Mouse (Mus musculus): ENCODE measurements around the gene Slc48a1. TPM values are rescaled to one million over a fixed set of nuclear protein-coding genes. Genes with fewer than 3 reads are reported as not detected.

Slc48a1 gene
- polyA plus RNA-seq, 1 experiment from 2014 or later: 32.1 TPM

GRCm38 (mm10) chr15:97760952-97761351, 17.4 kb upstream of the Slc48a1 start:
- DNase-seq (ENCODE audit: low spot score): no peak
- 0 out of 2 replicates have a peak overlapping the region, but pooled peaks have one; percentile 42 for H3K27ac ChIP-seq
- no peak overlapping the region for H3K4me3 ChIP-seq
- peaks cover 52% of the 10 kb centered on the region for H3K4me1 ChIP-seq
- no peaks in the 10 kb centered on the region for H3K9me3 ChIP-seq
- 61% methylated on average over 5 of the region's 5 CpGs for WGBS
- peaks cover 77% of the 10 kb centered on the region for H3K27me3 ChIP-seq (ENCODE audit: insufficient read depth, poor library complexity, severe bottlenecking)
- peaks cover 17% of the 10 kb centered on the region for H3K36me3 ChIP-seq

GRCm38 (mm10) chr15:97761438-97761837, 16.9 kb upstream of the Slc48a1 start:
- H3K9me3 ChIP-seq: no peaks in the 10 kb centered on the region
- H3K36me3 ChIP-seq: peaks cover 17% of the 10 kb centered on the region
- H3K27me3 ChIP-seq (ENCODE audit: insufficient read depth, poor library complexity, severe bottlenecking): peaks cover 78% of the 10 kb centered on the region
- peak overlapping the region; percentile 42; the same call in 1 of the 2 replicates for H3K27ac ChIP-seq
- H3K4me1 ChIP-seq: peaks cover 52% of the 10 kb centered on the region
- no peak overlapping the region; the same call in 1 of the 2 replicates for H3K4me3 ChIP-seq
- DNase-seq (ENCODE audit: low spot score): no peak
- WGBS: 36% methylated on average over 13 of the region's 13 CpGs

DNA sequence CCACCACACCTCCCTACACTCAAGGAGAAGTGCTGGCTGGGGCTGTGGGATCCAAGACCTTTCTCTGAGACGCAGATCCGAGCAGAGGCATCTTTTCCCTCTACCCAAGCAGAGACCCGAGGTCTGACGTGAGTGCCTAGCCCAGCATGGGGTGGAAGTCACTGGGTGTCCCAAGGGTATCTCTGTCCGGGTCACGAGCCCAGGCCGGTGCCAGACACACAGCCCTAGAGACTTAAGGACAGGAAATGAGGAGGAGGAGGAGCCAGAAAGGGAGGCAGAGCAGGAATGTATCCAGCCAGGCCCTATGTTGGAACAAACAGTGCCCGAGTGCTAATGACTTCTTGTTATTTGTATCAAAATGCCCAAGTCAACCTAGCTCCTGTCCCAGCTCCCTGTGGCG, 15.6 kb upstream of the Slc48a1 start:
- H3K9me3 ChIP-seq: no peaks in the 10 kb centered on the region
- DNase-seq (ENCODE audit: low spot score): no peak
- H3K4me1 ChIP-seq: peaks cover 58% of the 10 kb centered on the region
- H3K27me3 ChIP-seq (ENCODE audit: insufficient read depth, poor library complexity, severe bottlenecking): peaks cover 79% of the 10 kb centered on the region
- H3K36me3 ChIP-seq: peaks cover 9% of the 10 kb centered on the region; the same call in 1 of the 2 replicates
- 56% methylated on average over 9 of the region's 9 CpGs for WGBS
- no peak overlapping the region for H3K4me3 ChIP-seq
- H3K27ac ChIP-seq: peak overlapping the region; percentile 19; the same call in 1 of the 2 replicates

- Histone ChIP-seq H3K4me3 (no peak overlapping the region), H3K36me3 (peaks cover 9% of the 10 kb centered on the region; the same call in 1 of the 2 replicates), H3K27ac (no peak overlapping the region), H3K4me1 (peaks cover 64% of the 10 kb centered on the region), H3K27me3 (ENCODE audit: insufficient read depth, poor library complexity, severe bottlenecking) (peaks cover 77% of the 10 kb centered on the region), H3K9me3 (no peaks in the 10 kb centered on the region)
- no peak for DNase-seq (ENCODE audit: low spot score)
- 58% methylated on average over 9 of the region's 9 CpGs for WGBS
These were observed 14.9 kb upstream of the Slc48a1 start for GRCm38 (mm10) chr15:97763256-97764049.

- no peak for DNase-seq (ENCODE audit: low spot score)
- H3K4me3 ChIP-seq: no peak overlapping the region
- H3K9me3 ChIP-seq: no peaks in the 10 kb centered on the region
- 71% methylated on average over 2 of the region's 2 CpGs for WGBS
- peaks cover 9% of the 10 kb centered on the region; the same call in 1 of the 2 replicates for H3K36me3 ChIP-seq
- H3K4me1 ChIP-seq: peaks cover 67% of the 10 kb centered on the region
- H3K27ac ChIP-seq: peak overlapping the region; percentile 90; the same call in 1 of the 2 replicates
- peaks cover 88% of the 10 kb centered on the region for H3K27me3 ChIP-seq (ENCODE audit: insufficient read depth, poor library complexity, severe bottlenecking)
These were observed 13.8 kb upstream of the Slc48a1 start for GRCm38 (mm10) chr15:97764532-97764931.

DNA sequence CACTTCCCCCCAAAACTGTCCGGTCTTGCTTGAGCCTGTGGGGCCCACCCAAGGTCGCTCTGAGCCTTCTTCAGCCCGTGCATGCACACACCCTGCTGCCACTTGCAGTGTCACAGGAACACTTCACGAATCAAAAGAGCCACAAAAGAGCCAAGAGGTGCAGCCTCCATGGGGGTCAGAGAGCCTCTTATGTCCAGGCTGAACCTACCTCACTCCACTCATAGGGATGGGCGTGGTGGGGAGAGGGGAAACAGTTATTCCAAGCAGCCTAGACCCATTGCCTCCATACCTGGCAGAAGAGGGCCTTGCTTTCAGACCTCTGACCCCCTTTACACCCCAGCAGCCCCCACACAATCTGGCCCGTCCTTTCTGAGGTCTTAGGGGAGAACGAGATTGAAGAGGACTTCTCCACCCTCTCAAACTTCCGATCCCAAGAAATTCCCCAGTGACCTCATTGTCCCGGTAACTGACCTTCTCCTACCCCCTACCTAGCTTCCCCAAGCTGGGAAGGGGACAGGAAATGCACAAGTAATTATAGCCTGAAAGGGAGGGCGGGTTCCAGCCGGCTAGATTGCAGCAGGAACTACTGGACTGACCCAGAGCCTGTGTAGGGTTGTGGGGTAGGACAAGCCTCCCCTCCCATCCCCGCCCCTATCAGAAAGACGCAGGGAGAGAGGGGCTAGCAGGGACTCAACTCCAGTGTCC, 13.1 kb upstream of the Slc48a1 start:
- Histone ChIP-seq H3K4me3 (peak overlapping the region; percentile 34; the same call in 1 of the 2 replicates), H3K27ac (peak overlapping the region; percentile 90; the same call in 1 of the 2 replicates), H3K9me3 (no peaks in the 10 kb centered on the region), H3K27me3 (ENCODE audit: insufficient read depth, poor library complexity, severe bottlenecking) (peaks cover 91% of the 10 kb centered on the region), H3K36me3 (peaks cover 4% of the 10 kb centered on the region; the same call in 1 of the 2 replicates), H3K4me1 (peaks cover 67% of the 10 kb centered on the region)
- DNase-seq (ENCODE audit: low spot score): no peak
- 41% methylated on average over 13 of the region's 13 CpGs for WGBS

GRCm38 (mm10) chr15:97766194-97766593, 12.1 kb upstream of the Slc48a1 start:
- peaks cover 64% of the 10 kb centered on the region for H3K4me1 ChIP-seq
- no peaks in the 10 kb centered on the region for H3K9me3 ChIP-seq
- H3K36me3 ChIP-seq: no peaks in the 10 kb centered on the region
- peaks cover 91% of the 10 kb centered on the region for H3K27me3 ChIP-seq (ENCODE audit: insufficient read depth, poor library complexity, severe bottlenecking)
- WGBS: 27% methylated on average over 8 of the region's 8 CpGs
- DNase-seq (ENCODE audit: low spot score): no peak
- peak overlapping the region; percentile 90; the same call in 1 of the 2 replicates for H3K27ac ChIP-seq
- H3K4me3 ChIP-seq: peak overlapping the region; percentile 64

GRCm38 (mm10) chr15:97766594-97767279, 11.6 kb upstream of the Slc48a1 start:
- Histone ChIP-seq H3K36me3 (no peaks in the 10 kb centered on the region), H3K9me3 (no peaks in the 10 kb centered on the region), H3K27me3 (ENCODE audit: insufficient read depth, poor library complexity, severe bottlenecking) (peaks cover 90% of the 10 kb centered on the region), H3K4me1 (peaks cover 62% of the 10 kb centered on the region), H3K27ac (peak overlapping the region; percentile 90), H3K4me3 (peak overlapping the region; percentile 64)
- 6% methylated on average over 23 of the region's 23 CpGs for WGBS
- DNase-seq (ENCODE audit: low spot score): no peak

DNA sequence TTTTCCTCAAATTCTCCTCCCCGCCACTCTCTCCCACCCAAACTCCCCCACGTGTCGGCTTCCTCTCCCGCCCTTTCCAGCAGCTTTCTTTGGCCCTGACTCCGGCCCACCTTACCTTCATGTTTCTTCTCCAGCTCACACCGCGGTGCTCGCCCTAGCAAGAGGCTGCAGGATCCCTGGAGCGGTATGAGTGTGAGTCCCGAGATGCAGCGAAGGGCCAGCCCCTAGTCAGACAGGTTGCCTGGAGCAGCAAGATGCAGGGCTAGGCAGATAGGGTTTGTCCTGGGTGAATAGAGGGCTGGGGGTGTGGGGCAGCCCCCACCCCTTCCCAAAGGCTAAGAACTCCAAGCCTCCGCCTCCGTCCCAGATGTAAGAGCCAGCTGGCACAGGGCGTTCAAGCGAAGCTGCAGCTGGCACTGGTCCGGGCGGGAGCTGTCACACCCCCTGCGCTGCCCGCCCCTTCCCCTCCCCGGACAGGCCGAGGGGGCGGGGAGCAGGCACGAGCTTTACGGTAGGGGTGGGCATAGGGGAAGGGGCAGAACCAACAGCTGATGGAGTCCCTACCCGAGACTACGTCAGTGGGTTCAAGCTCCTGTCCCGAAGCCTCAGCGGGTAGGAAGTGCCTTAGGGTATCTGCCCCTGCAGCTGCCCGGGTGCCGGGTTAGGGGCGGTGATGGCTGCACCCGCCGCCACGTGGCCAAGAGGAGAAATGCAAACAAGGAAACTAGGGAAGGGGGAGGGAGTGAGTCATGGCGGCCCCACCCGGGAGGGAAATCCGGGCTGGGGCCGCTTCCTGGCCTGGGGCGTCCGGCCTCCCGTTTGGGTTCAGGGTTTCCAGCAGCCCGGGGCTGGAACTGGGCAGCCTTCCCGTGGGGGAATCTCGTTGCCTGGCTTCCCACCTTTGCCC, 10.8 kb upstream of the Slc48a1 start, which contains the start of gene Rapgef3:
Rapgef3 (minus strand) TSS at position 693 of the 907 bp plus-strand sequence.
- Histone ChIP-seq H3K27me3 (ENCODE audit: insufficient read depth, poor library complexity, severe bottlenecking) (peaks cover 84% of the 10 kb centered on the region), H3K4me1 (peaks cover 63% of the 10 kb centered on the region), H3K4me3 (peak within 1 kb of the TSS; percentile 64), H3K9me3 (no peaks in the 10 kb centered on the region), H3K27ac (peak within 1 kb of the TSS; percentile 90), H3K36me3 (no peaks in the 10 kb centered on the region)
- peak; percentile 89 for DNase-seq (ENCODE audit: low spot score)
- WGBS: under 1% methylated on average over 44 of the region's 44 CpGs

- Histone ChIP-seq H3K27ac (peak overlapping the region; percentile 90), H3K4me3 (peak overlapping the region; percentile 64), H3K9me3 (no peaks in the 10 kb centered on the region), H3K27me3 (ENCODE audit: insufficient read depth, poor library complexity, severe bottlenecking) (peaks cover 78% of the 10 kb centered on the region), H3K4me1 (peaks cover 64% of the 10 kb centered on the region), H3K36me3 (no peaks in the 10 kb centered on the region)
- DNase-seq (ENCODE audit: low spot score): no peak
- WGBS: under 1% methylated on average over 18 of the region's 18 CpGs
These were observed 10.1 kb upstream of the Slc48a1 start for GRCm38 (mm10) chr15:97768192-97768591.

GRCm38 (mm10) chr15:97770280-97770679, 8.0 kb upstream of the Slc48a1 start:
- H3K27ac ChIP-seq: no peak overlapping the region
- H3K36me3 ChIP-seq: no peaks in the 10 kb centered on the region
- peaks cover 66% of the 10 kb centered on the region for H3K27me3 ChIP-seq (ENCODE audit: insufficient read depth, poor library complexity, severe bottlenecking)
- H3K4me1 ChIP-seq: peaks cover 67% of the 10 kb centered on the region
- no peaks in the 10 kb centered on the region for H3K9me3 ChIP-seq
- DNase-seq (ENCODE audit: low spot score): no peak
- WGBS: 79% methylated on average over 8 of the region's 8 CpGs
- no peak overlapping the region for H3K4me3 ChIP-seq

- H3K4me3 ChIP-seq: peak overlapping the region; percentile 23
- peaks cover 49% of the 10 kb centered on the region for H3K4me1 ChIP-seq
- DNase-seq (ENCODE audit: low spot score): peak; percentile 91
- H3K9me3 ChIP-seq: no peaks in the 10 kb centered on the region
- H3K36me3 ChIP-seq: no peaks in the 10 kb centered on the region
- H3K27ac ChIP-seq: peak overlapping the region; percentile 88
- peaks cover 48% of the 10 kb centered on the region for H3K27me3 ChIP-seq (ENCODE audit: insufficient read depth, poor library complexity, severe bottlenecking)
- 18% methylated on average over 5 of the region's 5 CpGs for WGBS
These were observed 5.2 kb upstream of the Slc48a1 start for GRCm38 (mm10) chr15:97773108-97773507.

Data from heart, embryonic 10.5 days (tissue).